Mouse (Mus musculus) monocyte, adult 2 months (primary cell): Measurements from ENCODE around the gene C4b.
"Not testable (repeated sequence)": the region's sequence is repeated elsewhere in the genome, so short reads cannot be mapped to it uniquely, and the experiment has no call there.

Experiments
- DNase-seq, 2 experiments: peaks; one replicate each; pipeline ENCODE4 v3.0.0; 2022; ENCODE audit warnings: low spot score in 2 of 2, low read depth in 1 of 2

C4b gene

GRCm38 (mm10) chr17:34743719-34744118 lies at the start of gene C4b:
Gene C4b (minus strand): TSS chr17:34743882.
- no peak for DNase-seq

GRCm38 (mm10) chr17:34777680-34778325 lies 34.1 kb upstream of the C4b start:
- no peak for DNase-seq

GRCm38 (mm10) chr17:34761471-34761870 lies 17.8 kb upstream of the C4b start:
- no peak for DNase-seq

GRCm38 (mm10) chr17:34746531-34746930 lies 2.8 kb upstream of the C4b start:
- no peak for DNase-seq

- not testable (repeated sequence) for DNase-seq
These were observed 1.5 kb upstream of the C4b start for GRCm38 (mm10) chr17:34745166-34745565.

GRCm38 (mm10) chr17:34744611-34745010 lies 929 bp upstream of the C4b start:
- not testable (repeated sequence) for DNase-seq

- no peak for DNase-seq
These were observed 524 bp upstream of the C4b start for GRCm38 (mm10) chr17:34744206-34744605.

GRCm38 (mm10) chr17:34740280-34740679 lies 3.4 kb downstream of the C4b start:
- no peak for DNase-seq

GRCm38 (mm10) chr17:34739708-34740107 lies 4.0 kb downstream of the C4b start:
- not testable (repeated sequence) for DNase-seq

GRCm38 (mm10) chr17:34737466-34737865 lies 6.2 kb downstream of the C4b start:
- DNase-seq = not testable (repeated sequence)

- not testable (repeated sequence) for DNase-seq
These were observed 13.7 kb downstream of the C4b start for GRCm38 (mm10) chr17:34729779-34730553.

- DNase-seq = not testable (repeated sequence)
These were observed 14.5 kb downstream of the C4b start for GRCm38 (mm10) chr17:34729155-34729554.

GRCm38 (mm10) chr17:34727887-34728286 lies 15.8 kb downstream of the C4b start:
- DNase-seq = no peak

- DNase-seq = no peak
These were observed 20.6 kb downstream of the C4b start for GRCm38 (mm10) chr17:34723066-34723465.

- DNase-seq = not testable (repeated sequence)
These were observed 21.4 kb downstream of the C4b start for GRCm38 (mm10) chr17:34722238-34722637.

GRCm38 (mm10) chr17:34719886-34720285 lies 23.8 kb downstream of the C4b start:
- DNase-seq = not testable (repeated sequence)

GRCm38 (mm10) chr17:34717401-34717800 lies 26.3 kb downstream of the C4b start:
- DNase-seq = no peak

- no peak for DNase-seq
These were observed 27.4 kb downstream of the C4b start for GRCm38 (mm10) chr17:34716247-34716646.

- DNase-seq = not testable (repeated sequence)
These were observed 28.2 kb downstream of the C4b start for GRCm38 (mm10) chr17:34715451-34715850.

GRCm38 (mm10) chr17:34714908-34715445 lies 28.7 kb downstream of the C4b start:
- DNase-seq = not testable (repeated sequence)

GRCm38 (mm10) chr17:34714181-34714907 lies 29.3 kb downstream of the C4b start:
- not testable (repeated sequence) for DNase-seq
